Mouse (Mus musculus) limb, embryonic 11.5 days (tissue): ENCODE measurements around the gene Tmem151b. TPM values are rescaled to one million over a fixed set of nuclear protein-coding genes. Genes with fewer than 3 reads are reported as not detected.

Experiments
- ATAC-seq: fragments of 200-750 bp; cut with Nextera tagmentation; 2 replicates; pipeline ENCODE4 v1.8.0; 2017; ENCODE audit warnings: low read depth; ENCODE audit not compliant: insufficient number of reproducible peaks, low FRiP score, low TSS enrichment
- DNase-seq: peaks from one replicate; pipeline ENCODE4 v3.0.0-alpha.2; 2015; ENCODE audit warnings: low spot score
- H3K27ac ChIP-seq: fragments of 300-500 bp; sonication (generic); replicated peaks from 2 replicates; pipeline ENCODE4 v1.5.1; 2014; ENCODE audit warnings: low read depth, mild to moderate bottlenecking, low read length
- H3K27me3 ChIP-seq: fragments of 300-500 bp; sonication (generic); 2 replicates; pipeline ENCODE4 v1.6.1; 2014; ENCODE audit warnings: mild to moderate bottlenecking, low read length, mixed read lengths; ENCODE audit not compliant: control insufficient read depth, insufficient read depth
- H3K36me3 ChIP-seq: fragments of 300-500 bp; sonication (generic); 2 replicates; pipeline ENCODE4 v1.6.1; 2014; ENCODE audit warnings: mild to moderate bottlenecking, low read length, moderate library complexity, mixed read lengths; ENCODE audit not compliant: control insufficient read depth, insufficient read depth
- H3K4me1 ChIP-seq: fragments of 300-500 bp; sonication (generic); 2 replicates; pipeline ENCODE4 v1.6.1; 2014; ENCODE audit warnings: low read length, mixed read lengths; ENCODE audit not compliant: control insufficient read depth, insufficient read depth
- H3K4me2 ChIP-seq: fragments of 300-500 bp; sonication (generic); 2 replicates; pipeline ENCODE4 v1.6.1; 2014; ENCODE audit warnings: low read depth, mild to moderate bottlenecking, moderate library complexity; ENCODE audit not compliant: severe bottlenecking
- H3K4me3 ChIP-seq: fragments of 300-500 bp; sonication (generic); 2 replicates; pipeline ENCODE4 v1.5.1; 2014; ENCODE audit warnings: low read depth, low read length
- H3K9ac ChIP-seq: fragments of 300-500 bp; sonication (generic); 2 replicates; pipeline ENCODE4 v1.6.1; 2014; ENCODE audit warnings: mild to moderate bottlenecking, low read length
- H3K9me3 ChIP-seq: fragments of 300-500 bp; sonication (generic); 2 replicates; pipeline ENCODE4 v1.6.1; 2016; ENCODE audit warnings: low read length; ENCODE audit not compliant: control insufficient read depth
- WGBS: fragments of 180-500 bp; shearing (Covaris S2); extraction: QIAGEN DNeasy Blood & Tissue Kit; methylation state at CpG from one replicate; pipeline ENCODE4 v1.1.7; 2014; 5-methylcytosine and 5-hydroxymethylcytosine counted together
- polyA plus RNA-seq: library from polyadenylated mRNA; unstranded; fragments of >200 nt; fragmentation: Nextera tagmentation; extraction: Ambion mirVana; gene quantifications from 2 replicates; pipeline ENCODE4 v1.2.1, GENCODE M21; 2014

Tmem151b gene
- polyA plus RNA-seq, 1 experiment from 2014 or later = 5.2 TPM

DNA sequence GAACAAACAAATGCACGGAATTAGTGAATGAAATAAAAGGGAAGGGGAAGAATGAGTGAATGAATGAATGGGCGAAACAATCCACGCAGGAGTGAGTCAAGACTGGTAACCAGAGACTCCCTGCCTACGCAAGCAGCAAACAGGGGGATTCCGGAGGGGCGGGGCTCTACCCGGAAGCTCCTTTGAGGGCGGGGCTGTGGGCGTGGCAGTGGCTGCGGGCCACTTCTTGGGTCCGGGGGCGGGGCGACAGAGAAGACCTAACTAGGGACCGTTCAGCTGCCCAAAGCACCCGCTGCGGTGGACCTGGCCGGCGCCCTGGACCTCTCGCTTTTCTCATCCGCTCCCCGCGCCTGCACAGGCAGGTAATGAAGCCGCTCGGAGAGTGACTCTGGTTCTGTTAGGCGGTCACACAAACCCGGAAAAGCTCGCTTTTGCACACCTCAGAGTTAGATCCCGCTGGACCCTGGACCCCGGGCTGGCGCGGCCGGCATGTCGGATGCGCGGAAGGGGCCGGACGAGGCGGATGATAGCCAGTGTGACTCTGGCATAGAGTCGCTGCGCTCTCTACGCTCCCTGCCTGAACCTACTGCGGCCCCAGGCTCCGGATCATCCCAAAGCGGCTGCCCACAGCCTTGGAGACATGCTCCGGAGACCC lies 6.1 kb upstream of the Tmem151b start, which contains the start of gene Nfkbie:
TSS of gene Nfkbie (plus strand) at position 252 of the 655 bp plus-strand sequence.
- no peak within 1 kb of the TSS for H3K27ac ChIP-seq

GRCm38 (mm10) chr17:45554420-45554819 lies 4.9 kb upstream of the Tmem151b start:
- WGBS = 55% methylated on average over 1 of the region's 1 CpGs
- H3K4me2 ChIP-seq = no peak overlapping the region
- H3K9ac ChIP-seq = no peak overlapping the region
- H3K9me3 ChIP-seq = no peaks in the 10 kb centered on the region
- DNase-seq (no peak), ATAC-seq (no peak)
- H3K27me3 ChIP-seq = peaks cover 9% of the 10 kb centered on the region; the same call in 1 of the 2 replicates
- H3K4me3 ChIP-seq = no peak overlapping the region
- no peak overlapping the region for H3K27ac ChIP-seq
- peaks cover 6% of the 10 kb centered on the region; the same call in 1 of the 2 replicates for H3K4me1 ChIP-seq
- no peaks in the 10 kb centered on the region for H3K36me3 ChIP-seq

More for the DNA sequence above, 6.1 kb upstream of the Tmem151b start, which contains the start of gene Nfkbie:
- peak within 1 kb of the TSS; percentile 98 for H3K4me2 ChIP-seq
- H3K27me3 ChIP-seq = peaks cover 9% of the 10 kb centered on the region; the same call in 1 of the 2 replicates
- peaks cover 6% of the 10 kb centered on the region; the same call in 1 of the 2 replicates for H3K4me1 ChIP-seq
- H3K9ac ChIP-seq = peak within 1 kb of the TSS; percentile 57
- H3K4me3 ChIP-seq = peak within 1 kb of the TSS; percentile 65
- WGBS = under 1% methylated on average over 45 of the region's 45 CpGs
- DNase-seq (peak; percentile 98), ATAC-seq (peak; percentile 63; the same call in 1 of the 2 replicates)
- H3K9me3 ChIP-seq = no peaks in the 10 kb centered on the region
- no peaks in the 10 kb centered on the region for H3K36me3 ChIP-seq

- Histone ChIP-seq H3K9me3 (no peaks in the 10 kb centered on the region), H3K27me3 (peaks cover 9% of the 10 kb centered on the region; the same call in 1 of the 2 replicates), H3K4me2 (no peak overlapping the region), H3K36me3 (no peaks in the 10 kb centered on the region), H3K4me3 (no peak overlapping the region), H3K4me1 (peaks cover 6% of the 10 kb centered on the region; the same call in 1 of the 2 replicates), H3K9ac (no peak overlapping the region), H3K27ac (no peak overlapping the region)
- DNase-seq (no peak), ATAC-seq (no peak)
- 84% methylated on average over 3 of the region's 3 CpGs for WGBS
Observed at GRCm38 (mm10) chr17:45553065-45553464, 3.6 kb upstream of the Tmem151b start.

GRCm38 (mm10) chr17:45551816-45552451 lies 2.5 kb upstream of the Tmem151b start:
- H3K4me1 ChIP-seq = peaks cover 6% of the 10 kb centered on the region; the same call in 1 of the 2 replicates
- no peaks in the 10 kb centered on the region for H3K36me3 ChIP-seq
- peaks cover 18% of the 10 kb centered on the region for H3K27me3 ChIP-seq
- H3K27ac ChIP-seq = no peak overlapping the region
- ATAC-seq (no peak), DNase-seq (peak; percentile 90)
- no peak overlapping the region for H3K4me2 ChIP-seq
- H3K9me3 ChIP-seq = no peaks in the 10 kb centered on the region
- no peak overlapping the region for H3K9ac ChIP-seq
- no peak overlapping the region for H3K4me3 ChIP-seq
- 7% methylated on average over 8 of the region's 8 CpGs for WGBS

DNA sequence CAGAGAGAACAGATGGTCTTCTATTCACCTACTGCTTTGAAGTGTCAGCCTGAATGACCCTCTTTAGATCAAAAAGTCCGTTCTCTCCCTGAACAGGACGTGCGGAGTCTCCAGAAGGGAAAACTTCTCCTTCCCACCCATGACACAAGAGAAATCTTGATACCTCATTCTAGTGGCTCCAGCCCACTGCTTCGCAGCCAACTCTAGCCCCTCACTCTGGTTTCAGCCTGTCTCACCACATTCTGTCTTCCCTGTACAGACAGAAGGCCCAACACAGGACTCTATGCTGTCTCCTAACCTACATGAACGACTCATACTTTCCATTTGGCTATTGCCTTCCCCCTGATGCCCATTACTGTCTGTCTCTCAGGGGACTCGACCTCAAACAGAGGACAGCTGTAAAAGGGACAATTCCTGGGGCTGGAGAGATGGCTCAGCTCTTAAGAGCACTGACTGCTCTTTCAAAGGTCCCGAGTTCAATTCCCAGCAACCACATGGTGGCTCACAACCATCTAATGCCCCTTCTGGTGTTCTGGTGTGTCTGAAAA lies 1.8 kb upstream of the Tmem151b start:
- no peak overlapping the region for H3K4me3 ChIP-seq
- no peak overlapping the region for H3K27ac ChIP-seq
- no peak overlapping the region for H3K4me2 ChIP-seq
- H3K4me1 ChIP-seq = peaks cover 6% of the 10 kb centered on the region; the same call in 1 of the 2 replicates
- no peaks in the 10 kb centered on the region for H3K36me3 ChIP-seq
- no peak overlapping the region for H3K9ac ChIP-seq
- peaks cover 19% of the 10 kb centered on the region for H3K27me3 ChIP-seq
- DNase-seq (no peak), ATAC-seq (no peak)
- H3K9me3 ChIP-seq = no peaks in the 10 kb centered on the region
- 41% methylated on average over 7 of the region's 7 CpGs for WGBS

DNA sequence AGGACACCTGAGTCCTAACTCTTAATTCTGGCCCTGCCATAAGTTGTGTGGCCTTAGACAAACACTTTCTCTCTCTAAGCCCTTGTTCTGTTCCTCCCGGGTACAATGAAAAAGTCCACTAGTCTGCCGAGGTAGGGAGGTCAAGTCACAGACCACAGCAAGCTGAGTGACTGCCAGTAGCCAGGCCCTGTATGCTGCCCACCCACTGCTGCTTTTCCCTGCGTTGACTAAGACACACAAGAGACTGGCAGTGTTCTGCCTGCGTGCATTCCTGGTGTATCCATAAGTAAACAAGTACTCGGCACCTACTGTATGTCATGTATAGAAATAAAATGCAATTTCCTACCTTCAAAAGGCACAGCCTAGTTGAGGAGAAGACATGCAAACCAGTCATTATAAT lies 776 bp upstream of the Tmem151b start:
- peaks cover 11% of the 10 kb centered on the region for H3K4me1 ChIP-seq
- peak overlapping the region; percentile 69 for H3K4me2 ChIP-seq
- DNase-seq = no peak
- no peaks in the 10 kb centered on the region for H3K36me3 ChIP-seq
- no peak for ATAC-seq
- H3K9me3 ChIP-seq = no peaks in the 10 kb centered on the region
- 36% methylated on average over 5 of the region's 5 CpGs for WGBS
- H3K9ac ChIP-seq = no peak overlapping the region
- H3K27me3 ChIP-seq = peaks cover 26% of the 10 kb centered on the region
- H3K27ac ChIP-seq = no peak overlapping the region
- H3K4me3 ChIP-seq = peak overlapping the region; percentile 89

GRCm38 (mm10) chr17:45548541-45549512 lies 650 bp downstream of the Tmem151b start:
- peak overlapping the region; percentile 69 for H3K4me2 ChIP-seq
- no peaks in the 10 kb centered on the region for H3K36me3 ChIP-seq
- no peaks in the 10 kb centered on the region for H3K9me3 ChIP-seq
- peak overlapping the region; percentile 89 for H3K4me3 ChIP-seq
- peak overlapping the region; percentile 93 for H3K9ac ChIP-seq
- ATAC-seq (peak; percentile 77), DNase-seq (peak; percentile 79)
- H3K4me1 ChIP-seq = peaks cover 21% of the 10 kb centered on the region
- WGBS = 3% methylated on average over 45 of the region's 68 CpGs
- peaks cover 40% of the 10 kb centered on the region for H3K27me3 ChIP-seq
- H3K27ac ChIP-seq = peak overlapping the region; percentile 74
